Mouse (Mus musculus) cerebellum, postnatal 4 days (tissue): ENCODE results near the gene Vasn.

Experiments
- DNase-seq, 2 experiments: peaks; one replicate each; pipeline ENCODE4 v3.0.0; 2022; ENCODE audit warnings: low spot score in 2 of 2, mixed read lengths in 1 of 2

Vasn gene

DNA sequence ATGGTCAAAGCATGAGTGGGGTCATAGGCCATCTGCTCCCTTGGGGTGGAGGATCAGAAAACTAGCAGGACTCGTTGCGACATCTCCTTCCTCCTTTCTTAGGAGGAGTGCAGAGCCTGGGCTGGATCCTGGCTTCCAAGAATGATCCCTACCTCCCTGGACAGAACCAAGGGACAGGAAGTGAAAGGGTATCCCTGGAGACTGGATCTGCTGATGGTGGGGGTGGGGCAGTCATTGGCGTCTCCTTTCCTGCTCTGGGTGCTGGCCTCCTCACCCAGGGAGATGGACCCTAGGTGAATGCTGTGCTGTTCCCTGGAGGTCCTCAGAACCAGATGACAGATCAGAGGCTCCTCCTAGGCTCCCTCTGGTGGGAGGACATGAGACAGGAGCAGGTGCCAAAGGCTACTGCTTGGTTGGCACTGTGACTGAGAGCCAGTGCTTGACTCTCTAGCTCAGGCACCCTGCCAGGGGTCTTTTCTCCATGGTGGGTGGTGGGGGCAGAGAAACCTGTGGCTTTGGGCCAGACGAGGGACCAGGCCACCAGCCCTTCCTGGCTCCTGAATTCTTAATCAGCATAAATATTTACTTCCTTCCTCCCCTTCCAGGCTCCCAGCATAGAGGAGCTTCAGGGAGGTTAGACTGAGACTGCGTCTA is 33.2 kb upstream of the Vasn start:
- peak in 1 of 2 experiments; percentile 59 for DNase-seq

- DNase-seq, result peak; percentile 68 to 86
Measured at GRCm38 (mm10) chr16:4607818-4608531, 31.8 kb upstream of the Vasn start.

DNA sequence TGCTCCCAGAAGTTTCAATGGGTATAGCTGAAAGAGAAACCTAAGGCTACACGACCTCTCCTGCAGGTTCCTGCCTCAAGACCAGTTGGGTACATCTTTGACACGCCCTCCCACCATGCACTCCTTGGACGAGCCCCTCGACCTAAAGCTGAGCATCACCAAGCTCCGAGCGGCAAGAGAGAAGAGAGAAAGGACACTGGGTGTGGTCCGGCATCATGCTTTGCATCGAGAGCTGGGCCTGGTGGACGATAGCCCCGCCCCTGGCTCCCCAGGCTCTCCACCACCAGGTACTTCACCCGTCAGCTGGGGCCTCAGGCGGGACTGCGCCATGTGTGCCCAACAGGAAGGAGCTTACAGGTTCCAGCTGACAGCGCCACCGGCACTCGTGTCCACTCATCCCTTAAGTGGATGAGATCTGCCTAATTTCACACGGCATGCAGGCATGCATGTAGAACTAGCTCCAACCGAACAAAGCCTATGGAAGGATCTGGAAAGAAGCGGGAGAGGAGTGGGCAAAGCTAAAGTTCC is 31.1 kb upstream of the Vasn start:
- DNase-seq, result no peak

- DNase-seq, result no peak
Measured at GRCm38 (mm10) chr16:4611193-4611592, 28.5 kb upstream of the Vasn start.

GRCm38 (mm10) chr16:4611676-4612075 is 28.1 kb upstream of the Vasn start:
- DNase-seq, result no peak

DNA sequence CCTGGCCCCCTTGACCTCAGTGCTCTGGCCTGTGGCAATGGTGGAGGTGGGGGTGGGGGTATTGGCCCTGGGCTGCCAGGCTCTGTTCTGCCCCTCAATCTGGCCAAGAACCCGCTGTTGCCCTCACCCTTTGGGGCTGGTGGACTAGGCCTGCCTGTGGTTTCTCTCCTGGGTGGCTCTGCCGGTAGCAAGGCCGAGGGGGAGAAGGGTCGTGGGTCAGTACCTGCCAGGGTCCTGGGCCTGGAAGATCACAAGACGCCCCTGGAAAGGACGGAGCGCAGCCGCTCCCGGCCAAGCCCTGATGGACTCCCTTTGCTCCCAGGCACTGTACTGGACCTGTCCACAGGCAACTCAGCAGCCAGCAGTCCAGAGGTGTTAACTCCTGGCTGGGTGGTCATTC is 26.0 kb upstream of the Vasn start:
- no peak for DNase-seq

DNA sequence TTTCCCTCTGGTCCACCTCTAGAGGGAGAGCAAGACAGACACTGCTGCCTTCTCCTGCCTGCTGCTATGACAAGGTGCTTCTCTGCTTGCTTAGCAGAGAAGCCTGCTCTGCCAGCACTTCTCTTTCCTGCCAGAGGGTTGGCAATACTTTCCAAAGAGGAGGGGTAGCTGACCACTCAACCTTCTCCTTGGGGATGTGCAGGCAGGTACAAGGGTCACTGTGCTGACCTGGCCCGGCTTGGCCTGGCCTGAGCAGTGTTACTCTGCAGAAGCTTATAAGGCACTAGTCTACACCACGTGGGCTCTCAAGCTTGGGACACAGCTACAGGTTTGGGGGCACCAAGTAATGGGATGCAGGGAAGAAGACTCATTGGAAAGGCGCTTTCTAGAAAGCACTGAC is 25.1 kb upstream of the Vasn start:
- DNase-seq, result no peak

DNA sequence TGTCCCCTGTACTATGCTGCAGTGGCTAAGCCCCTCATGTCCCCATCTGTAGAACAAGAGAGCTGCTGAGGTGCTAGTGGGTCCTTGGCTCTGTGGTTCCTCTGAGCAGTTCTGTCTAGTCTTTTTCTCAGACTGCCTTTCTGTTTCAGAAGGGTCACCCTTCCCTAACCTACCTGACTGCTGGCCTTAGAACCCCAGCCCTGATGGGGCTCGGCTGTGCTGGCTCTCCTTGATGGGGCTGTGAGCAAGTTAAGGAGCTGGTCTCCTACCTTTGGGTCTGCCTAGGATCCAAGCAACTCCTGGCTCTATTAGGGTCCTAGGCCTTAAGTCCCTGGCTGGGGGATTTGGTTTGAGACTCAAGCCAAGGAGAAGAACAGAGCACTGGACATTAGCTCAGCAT is 24.4 kb upstream of the Vasn start:
- DNase-seq, result no peak

DNA sequence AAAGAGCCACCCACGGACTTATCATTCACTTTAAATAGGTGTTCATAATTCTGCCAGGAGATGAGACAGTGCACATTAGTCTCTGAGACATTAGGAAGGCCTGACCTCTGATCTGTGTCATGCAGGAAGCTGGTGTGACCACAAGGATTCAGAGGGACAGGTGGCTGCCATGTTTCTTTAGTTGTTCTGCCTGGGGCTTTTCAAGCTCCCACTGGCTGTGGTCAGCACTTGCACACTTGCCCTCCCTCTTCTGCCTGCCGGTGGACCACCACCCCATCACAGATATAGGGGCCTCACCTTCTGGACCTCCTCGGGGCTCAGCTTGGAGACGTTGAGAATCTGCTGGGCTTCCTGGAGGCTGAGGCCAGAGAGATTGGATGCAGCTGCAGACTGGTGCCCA is 22.9 kb upstream of the Vasn start:
- no peak for DNase-seq

- no peak for DNase-seq
Measured at GRCm38 (mm10) chr16:4624074-4624473, 15.7 kb upstream of the Vasn start.

- DNase-seq, result peak; percentile 73 to 88
Measured at GRCm38 (mm10) chr16:4624481-4625110, 15.1 kb upstream of the Vasn start, which contains the start of gene Pam16. Pam16 (minus strand) TSS chr16:4624988.

DNA sequence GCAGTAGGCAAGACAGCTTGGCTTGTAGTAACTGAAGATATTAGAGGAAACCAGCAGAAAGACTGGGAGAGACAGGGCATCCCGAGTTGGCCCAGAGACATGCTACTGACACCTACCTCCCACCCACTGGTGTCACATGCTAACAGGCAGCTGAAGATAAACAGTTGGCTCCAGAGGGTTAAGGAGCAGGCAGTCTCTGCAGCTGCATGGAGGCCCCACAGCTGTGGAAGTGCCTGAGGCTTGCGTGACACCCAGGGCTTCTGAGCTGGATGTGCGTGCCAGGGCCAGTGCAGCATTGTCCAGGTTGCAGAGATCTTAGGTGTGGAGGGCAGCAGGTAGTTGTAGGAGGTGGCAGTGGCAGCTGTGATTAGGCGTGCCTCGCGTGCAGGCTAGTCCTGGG is 12.6 kb upstream of the Vasn start:
- DNase-seq, result no peak

GRCm38 (mm10) chr16:4628898-4629419 is 10.8 kb upstream of the Vasn start:
- DNase-seq, result no peak

GRCm38 (mm10) chr16:4629950-4630349 is 9.8 kb upstream of the Vasn start:
- peak; percentile 74 to 88 for DNase-seq

DNA sequence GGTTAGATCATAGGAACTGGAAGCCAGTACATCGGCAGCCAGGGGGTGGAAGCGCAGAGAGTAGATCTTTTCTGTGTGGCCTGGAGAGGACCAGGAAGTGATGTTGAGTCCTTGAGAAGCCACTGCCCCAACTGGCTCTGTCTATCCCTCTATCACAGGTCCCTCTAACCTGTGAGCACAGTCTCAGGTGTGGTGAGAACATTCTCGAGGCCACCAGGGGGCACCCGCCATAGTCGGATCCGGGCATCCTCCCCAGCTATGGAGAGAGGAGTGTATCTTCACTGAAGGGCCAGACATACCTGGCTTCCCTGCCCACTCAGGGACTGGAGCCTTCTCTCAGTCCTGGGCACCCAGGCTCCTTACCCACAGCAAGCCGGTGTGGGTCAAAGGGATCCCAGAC is 7.7 kb upstream of the Vasn start:
- no peak for DNase-seq

GRCm38 (mm10) chr16:4633661-4634060 is 6.1 kb upstream of the Vasn start:
- no peak for DNase-seq

GRCm38 (mm10) chr16:4634681-4635080 is 5.1 kb upstream of the Vasn start:
- DNase-seq, result no peak

DNA sequence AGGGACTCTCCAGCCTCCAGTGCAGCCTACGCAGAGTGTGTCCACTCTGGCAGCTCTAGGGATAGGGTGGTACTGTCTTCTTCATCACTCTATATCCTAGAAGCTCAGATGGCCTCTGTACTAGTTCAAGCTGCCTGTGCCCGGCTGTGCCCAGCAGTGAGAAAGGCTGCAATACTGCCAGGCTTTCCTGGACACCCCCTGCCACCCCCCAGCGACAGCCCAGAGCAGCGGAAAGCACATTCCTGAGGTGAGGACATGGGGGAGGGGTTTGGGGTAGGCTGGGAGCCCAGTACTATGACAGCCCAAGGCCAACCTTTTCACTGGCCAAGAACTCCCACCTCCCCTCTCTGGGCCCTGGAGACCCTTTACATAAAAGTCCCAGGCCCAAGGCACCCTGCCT is 4.0 kb upstream of the Vasn start:
- no peak for DNase-seq

DNA sequence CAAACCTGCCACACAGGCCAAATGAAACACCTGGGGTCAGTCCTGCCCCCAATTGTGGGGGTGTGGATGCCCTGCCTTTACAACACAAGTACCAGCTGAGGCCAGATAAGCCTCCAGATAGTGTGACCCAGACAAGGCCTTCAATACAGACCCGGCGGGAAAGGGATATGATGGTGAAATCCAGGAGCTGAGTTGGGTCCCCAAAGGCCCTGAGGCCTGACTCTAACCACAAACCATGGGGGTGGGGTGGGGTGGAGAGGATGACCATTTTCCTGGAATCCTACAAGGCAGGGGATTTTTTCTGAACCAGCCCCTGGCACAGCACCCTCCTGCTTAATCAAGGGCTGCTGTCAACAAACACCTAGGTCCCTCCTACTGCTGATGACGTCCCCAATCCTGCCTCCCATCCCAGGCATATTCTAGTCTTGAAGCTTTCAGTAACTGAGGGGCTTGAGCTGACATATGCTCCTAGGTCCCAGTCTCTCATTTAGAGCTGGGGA is 800 bp upstream of the Vasn start:
- DNase-seq, result no peak

DNA sequence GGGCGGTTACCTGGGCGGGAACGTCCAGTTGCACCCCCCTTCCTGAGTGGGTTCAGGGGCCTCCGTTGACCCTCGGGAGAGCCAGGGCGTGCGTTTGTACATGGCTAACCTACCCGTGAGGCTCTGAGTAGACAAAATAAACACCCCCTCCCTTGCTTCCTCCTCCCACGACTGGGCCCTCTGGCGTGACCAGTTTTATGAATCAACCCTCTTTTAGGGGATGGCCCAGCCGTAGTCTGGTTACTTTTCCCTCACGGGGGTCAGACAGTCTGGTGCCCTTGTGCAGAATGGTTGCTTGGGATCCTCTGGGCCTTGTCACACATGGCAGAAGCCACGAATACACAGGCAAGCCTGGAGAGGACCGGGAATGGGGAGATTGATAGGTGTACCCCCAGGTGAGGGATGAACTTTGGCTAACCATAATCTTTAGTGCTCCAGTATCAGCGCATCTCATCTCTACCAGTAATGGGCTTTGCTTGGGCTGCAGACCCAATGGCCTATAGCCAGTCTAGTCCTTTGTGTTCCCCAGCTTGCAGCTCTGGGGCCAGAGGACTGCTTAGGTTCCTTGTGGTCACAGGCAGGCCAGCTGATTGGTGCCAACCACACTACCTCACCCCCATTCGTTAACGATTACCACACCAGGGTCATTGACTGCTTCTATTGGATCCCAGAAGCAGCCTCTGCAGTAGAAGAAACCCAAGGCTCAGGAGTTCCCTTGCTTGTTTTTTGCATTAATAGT is 695 bp downstream of the Vasn start:
- DNase-seq, result no peak

- no peak for DNase-seq
Measured at GRCm38 (mm10) chr16:4641119-4641838, 1.5 kb downstream of the Vasn start.
